Mouse (Mus musculus) small intestine, adult 10 weeks (tissue): Measurements from ENCODE around the gene Tdo2. TPM values are rescaled to one million over a fixed set of nuclear protein-coding genes. Genes with fewer than 3 reads are reported as not detected.

ENCODE experiments used
- polyA plus RNA-seq: library from polyadenylated mRNA; stranded (reverse); fragments of 350-450 nt; fragmentation: Illumina TruSeq; extraction: RNeasy Lipid Tissue Mini Kit (QIAGEN cat#74804); gene quantifications from one replicate; pipeline ENCODE4 v1.2.3, GENCODE M21; 2014; ENCODE audit warnings: low replicate concordance

Tdo2 gene
- polyA plus RNA-seq = 0.48 TPM

DNA sequence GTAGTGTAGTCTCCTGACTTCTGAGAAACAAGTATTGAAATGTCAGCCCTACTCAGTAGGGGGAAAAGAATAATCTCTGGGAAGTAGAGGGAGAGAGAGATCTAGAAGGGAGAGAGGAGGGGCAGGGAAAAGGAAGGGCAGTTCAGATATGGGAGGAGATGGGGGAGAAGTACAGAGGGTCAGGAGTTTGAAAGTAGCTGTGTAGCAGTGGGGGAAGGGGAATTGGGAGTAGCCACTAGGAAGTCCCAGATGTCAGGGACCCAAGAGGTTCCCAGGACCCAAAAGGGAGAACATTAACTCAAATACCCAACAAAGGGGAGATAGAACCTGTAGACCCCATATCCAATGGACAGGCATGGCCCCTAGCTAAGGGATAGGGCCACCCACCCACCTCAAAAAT lies at the start of gene Tdo2:
TSS of gene Tdo2 (minus strand) at position 101 of the 400 bp plus-strand sequence.

GRCm38 (mm10) chr3:81981990-81982389 lies 6.0 kb upstream of the Tdo2 start, which contains the start of gene Asic5:
Gene Asic5 (plus strand): TSS chr3:81982290.

DNA sequence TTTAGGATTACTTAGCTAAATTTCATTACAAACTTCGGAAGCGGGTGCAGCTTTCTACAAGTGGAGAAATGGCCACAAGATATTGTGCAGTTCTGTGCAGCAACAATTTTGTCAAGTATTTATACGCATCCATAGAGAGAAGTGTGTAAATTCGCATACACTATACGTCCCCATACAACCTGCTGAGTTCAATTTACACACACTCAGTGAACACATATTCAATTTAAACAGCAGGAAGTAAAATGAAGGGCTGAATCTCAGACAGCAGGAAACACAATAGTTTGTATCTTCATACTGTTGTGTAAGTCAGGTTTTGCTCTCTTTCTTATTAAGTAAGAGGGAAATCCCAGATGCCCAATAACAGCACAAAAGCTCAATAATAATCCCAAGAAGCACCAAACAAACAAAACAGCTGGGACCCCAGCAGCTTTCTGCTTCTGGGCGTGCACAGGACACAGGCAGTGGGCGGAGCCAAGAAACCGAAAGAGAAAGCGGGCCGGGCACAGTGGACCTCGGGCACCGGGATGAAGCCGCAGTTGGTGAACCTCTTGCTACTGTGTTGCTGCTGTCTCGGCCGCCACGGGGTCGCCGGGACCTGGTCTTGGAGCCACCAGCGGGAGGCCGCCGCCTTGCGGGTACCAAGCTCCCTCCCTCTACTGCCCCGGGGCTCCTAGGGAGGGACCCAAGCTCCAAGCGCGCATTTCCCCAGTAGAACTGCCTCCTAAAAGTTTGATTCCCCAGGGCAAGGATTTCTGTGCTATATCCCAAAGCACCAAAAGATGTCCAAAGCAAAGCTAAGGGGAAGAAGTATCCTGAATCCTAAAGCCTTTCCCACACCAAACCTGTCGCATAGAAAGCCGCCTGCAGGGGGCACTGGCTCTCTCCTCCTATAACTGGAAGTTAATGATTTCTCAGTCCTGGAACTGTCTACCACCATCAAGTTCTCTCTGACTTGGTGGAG lies 43.6 kb downstream of the Tdo2 start, which contains the start of gene Ctso:
TSS of gene Ctso (plus strand) at position 461 of the 961 bp plus-strand sequence.

Other genes starting within 250 kb of the Tdo2 start
- 90.3 TPM for gene Ctso, start 43.6 kb downstream of the Tdo2 start, polyA plus RNA-seq
- gene Asic5, start 6.1 kb upstream of the Tdo2 start, polyA plus RNA-seq = 2.9 TPM
- gene Gucy1b1, start 98.5 kb upstream of the Tdo2 start, polyA plus RNA-seq = 28.2 TPM
- gene Gucy1a1, start 169.6 kb upstream of the Tdo2 start, polyA plus RNA-seq = 32.9 TPM